Mouse (Mus musculus) C2C12 (cell line): Measurements from ENCODE around the gene 0610040J01Rik.

Source experiments
- CEBPB ChIP-seq: IDR thresholded peaks from one replicate; pipeline ENCODE4 v1.6.1; 2011; ENCODE audit warnings: low read depth, mild to moderate bottlenecking, control low read depth, moderate library complexity
- CTCF ChIP-seq: IDR thresholded peaks from one replicate; pipeline ENCODE4 v1.5.1; 2011; ENCODE audit not compliant: control insufficient read depth, insufficient read depth, insufficient read length
- MYOD1 ChIP-seq: IDR thresholded peaks from one replicate; pipeline ENCODE4 v1.6.1; 2011; ENCODE audit warnings: low read depth; ENCODE audit not compliant: control insufficient read depth, insufficient read length
- MYOG ChIP-seq: IDR thresholded peaks from one replicate; pipeline ENCODE4 v1.6.1; 2011; ENCODE audit not compliant: control insufficient read depth, insufficient read length; ENCODE audit errors: extremely low read depth
- USF1 ChIP-seq: IDR thresholded peaks from one replicate; pipeline ENCODE4 v1.6.1; 2011; ENCODE audit warnings: low read depth, mild to moderate bottlenecking, control low read depth, moderate library complexity

DNA sequence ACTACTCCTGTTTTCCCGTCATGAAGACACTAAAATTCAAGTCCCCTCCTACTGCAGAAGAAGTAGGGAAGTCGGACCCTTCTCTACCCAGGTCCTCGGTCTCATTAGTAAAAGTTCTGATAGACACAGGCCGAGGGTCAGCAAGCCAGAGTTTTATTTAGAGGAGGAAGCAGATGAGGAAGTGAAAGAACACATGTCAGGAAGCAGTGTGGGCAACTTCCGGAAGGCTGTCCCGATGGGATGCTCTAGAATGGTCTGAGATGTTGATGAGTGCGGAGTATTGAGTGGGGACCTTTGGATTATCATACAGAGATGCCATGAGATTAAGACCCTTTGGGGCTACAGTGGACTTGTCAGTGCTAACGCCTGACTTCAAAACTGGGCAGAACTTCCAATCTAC, 46.7 kb downstream of the 0610040J01Rik start:
- TF ChIP-seq USF1: no peak
- TF ChIP-seq CTCF: no peak
- TF ChIP-seq MYOG: no peak
- no peak for TF ChIP-seq MYOD1
- no peak for TF ChIP-seq CEBPB
